In the genomic region with DNA sequence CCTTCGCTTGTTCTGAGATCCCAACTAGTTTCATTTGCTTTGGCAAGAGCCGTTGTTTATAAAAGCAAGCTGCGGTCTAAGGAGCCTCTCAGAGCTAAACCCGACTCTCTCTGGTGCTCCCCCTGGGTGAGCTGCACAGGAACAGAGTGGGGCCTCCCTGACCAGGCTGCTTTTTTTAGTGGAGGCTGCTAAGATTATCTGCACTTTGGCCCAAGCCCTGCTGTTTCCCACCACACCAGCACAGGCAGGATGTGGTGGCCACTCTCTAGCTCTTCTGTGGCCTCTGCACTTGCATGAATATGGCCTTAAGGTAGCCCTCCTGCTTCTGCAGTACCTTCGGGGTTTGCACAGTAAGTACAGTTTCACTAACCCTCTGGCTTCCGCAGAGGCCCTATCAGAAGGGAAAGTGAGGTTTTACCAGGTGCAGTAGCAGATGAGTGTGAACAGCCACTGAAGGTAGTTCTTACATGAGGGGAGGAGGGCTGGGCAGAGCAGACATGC, we compare ENCODE assay signal across 9 mouse cellular contexts. TPM values are rescaled to one million over a fixed set of nuclear protein-coding genes. Genes with fewer than 3 reads are reported as not detected.
DNase-seq lines count a peak whose midpoint lies in the region; ATAC-seq lines count a peak whose summit lies in the region.
"Had no signal": no experiment of that assay in that cellular context is flagged by ENCODE, and none has a peak within 500 bp of the region (broad histone marks: within the 10 kb centered on the region; RNA-seq: fewer than 3 reads in every experiment).

No protein-coding gene starts in this region.

- H3K9me3 ChIP-seq in kidney, embryonic 15.5 days (replicated peaks): no peaks in the 10 kb centered on the region
- no peaks in the 10 kb centered on the region for H3K9me3 ChIP-seq in intestine, embryonic 16.5 days (ENCODE audit: control insufficient read depth, low read length)
- no peaks in the 10 kb centered on the region for H3K9me3 ChIP-seq in megakaryocyte, embryonic 14.5 days
- H3K9me3 ChIP-seq in midbrain, embryonic 14.5 days (ENCODE audit: control insufficient read depth, low read length): no peaks in the 10 kb centered on the region

- no peaks in the 10 kb centered on the region for H3K27me3 ChIP-seq in kidney, embryonic 15.5 days
- no peaks in the 10 kb centered on the region for H3K27me3 ChIP-seq in intestine, embryonic 16.5 days (replicated peaks; ENCODE audit: control insufficient read depth, insufficient read depth, low read length)
- H3K27me3 ChIP-seq in megakaryocyte, embryonic 14.5 days (replicated peaks): no peaks in the 10 kb centered on the region
- no peaks in the 10 kb centered on the region for H3K27me3 ChIP-seq in midbrain, embryonic 14.5 days (ENCODE audit: control insufficient read depth, insufficient read depth, low read length)

- H3K36me3 ChIP-seq in kidney, embryonic 15.5 days: peaks cover 8% of the 10 kb centered on the region
- no peaks in the 10 kb centered on the region; the same call in 1 of the 2 replicates for H3K36me3 ChIP-seq in intestine, embryonic 16.5 days (ENCODE audit: control insufficient read depth, insufficient read depth, low read length)
- peaks cover 35% of the 10 kb centered on the region for H3K36me3 ChIP-seq in megakaryocyte, embryonic 14.5 days (replicated peaks; ENCODE audit: low read length)
- H3K36me3 ChIP-seq in midbrain, embryonic 14.5 days (ENCODE audit: control insufficient read depth, insufficient read depth, low read length): no peaks in the 10 kb centered on the region; the same call in 1 of the 2 replicates

- 48% methylated on average over 6 of the region's 6 CpGs for WGBS in kidney, embryonic 15.5 days
- WGBS in intestine, embryonic 16.5 days: 52% methylated on average over 6 of the region's 6 CpGs
- WGBS in midbrain, embryonic 14.5 days: 82% methylated on average over 6 of the region's 6 CpGs

- DNase-seq in kidney, postnatal 10 days: no peak
- peak; percentile 86 for DNase-seq in thymus, postnatal 25 days
- no peak for DNase-seq in left cerebral cortex, adult 8-10 months (ENCODE audit: low spot score in 2 of 2)
- no peak for DNase-seq in kidney, postnatal 25 days
- no peak for DNase-seq in midbrain, embryonic 14.5 days
- DNase-seq: cerebellum, adult 11-12 months had no signal

- peaks cover 13% of the 10 kb centered on the region for H3K4me1 ChIP-seq in kidney, embryonic 15.5 days
- peaks cover 14% of the 10 kb centered on the region for H3K4me1 ChIP-seq in intestine, embryonic 16.5 days (ENCODE audit: control insufficient read depth, insufficient read depth, low read length)
- peaks cover 100% of the 10 kb centered on the region for H3K4me1 ChIP-seq in megakaryocyte, embryonic 14.5 days
- no peaks in the 10 kb centered on the region for H3K4me1 ChIP-seq in midbrain, embryonic 14.5 days (ENCODE audit: control insufficient read depth, insufficient read depth, low read length)

- H3K4me3 ChIP-seq in kidney, embryonic 15.5 days (replicated peaks): no peak overlapping the region
- no peak overlapping the region for H3K4me3 ChIP-seq in intestine, embryonic 16.5 days (ENCODE audit: low read length)
- peak overlapping the region; percentile 91 for H3K4me3 ChIP-seq in megakaryocyte, embryonic 14.5 days (replicated peaks)
- no peak overlapping the region for H3K4me3 ChIP-seq in midbrain, embryonic 14.5 days (replicated peaks; ENCODE audit: low read depth, low read length)

- no peak overlapping the region for H3K4me2 ChIP-seq in kidney, embryonic 15.5 days
- no peak overlapping the region for H3K4me2 ChIP-seq in intestine, embryonic 16.5 days (ENCODE audit: low read depth, low read length)
- H3K4me2 ChIP-seq in midbrain, embryonic 14.5 days (ENCODE audit: low read length): no peak overlapping the region

- H3K9ac ChIP-seq in kidney, embryonic 15.5 days: peak overlapping the region; percentile 21; the same call in 1 of the 2 replicates
- 0 out of 2 replicates have a peak overlapping the region, but pooled peaks have one; percentile 25 for H3K9ac ChIP-seq in intestine, embryonic 16.5 days (ENCODE audit: low read depth, low read length)
- no peak overlapping the region for H3K9ac ChIP-seq in midbrain, embryonic 14.5 days (replicated peaks; ENCODE audit: low read length)

- ATAC-seq in kidney, embryonic 15.5 days (replicated peaks; ENCODE audit: low FRiP score): no peak
- ATAC-seq in intestine, embryonic 16.5 days: peak; percentile 64
- ATAC-seq in midbrain, embryonic 14.5 days (ENCODE audit: low FRiP score, low TSS enrichment): no peak

- H3K27ac ChIP-seq in kidney, embryonic 15.5 days: no peak overlapping the region
- peak overlapping the region; percentile 61 for H3K27ac ChIP-seq in intestine, embryonic 16.5 days (ENCODE audit: low read length)
- H3K27ac ChIP-seq in midbrain, embryonic 14.5 days (replicated peaks; ENCODE audit: low read depth, low read length): no peak overlapping the region; the same call in 1 of the 2 replicates

RNA-seq across cellular contexts. Expression of gene Capn3, which starts 44.2 kb away (rescaled TPM):
- 1.8 and 2.2 TPM in 2 replicates for polyA plus RNA-seq in kidney, embryonic 15.5 days (2015; fragmentation: Nextera tagmentation; extraction: Ambion mirVana)
- 0.77 and 0.92 TPM in 2 replicates for polyA plus RNA-seq in intestine, embryonic 16.5 days (2015; fragmentation: Nextera tagmentation; extraction: Ambion mirVana)
- 9.7 and 29.4 TPM in 2 replicates for polyA plus RNA-seq in megakaryocyte, embryonic 14.5 days (2012; ENCODE audit: insufficient read depth, low replicate concordance)
- total RNA-seq in left cerebral cortex, adult 8-10 months (2022): 10 to 100 TPM in 1 of 4 experiments, 1 to 10 TPM in 3; 3.5 to 12.5 (median 5.0) TPM
- polyA plus RNA-seq in midbrain, embryonic 14.5 days (2014; fragmentation: Nextera tagmentation; extraction: Ambion mirVana): 0.39 and 0.80 TPM in 2 replicates
